Mouse (Mus musculus) bone marrow macrophage, adult 2 months (primary cell): ENCODE data around the gene Cnih3. TPM values are rescaled to one million over a fixed set of nuclear protein-coding genes. Genes with fewer than 3 reads are reported as not detected.

Source experiments
- H3K27ac ChIP-seq: 2 replicates; pipeline ENCODE4 v1.5.1; 2012; ENCODE audit warnings: low read depth, low read length; ENCODE audit not compliant: insufficient read depth
- H3K4me1 ChIP-seq: 2 replicates; pipeline ENCODE4 v1.6.1; 2012; ENCODE audit warnings: low read length; ENCODE audit not compliant: control insufficient read depth, insufficient read depth
- H3K4me3 ChIP-seq: 2 replicates; pipeline ENCODE4 v1.5.1; 2012; ENCODE audit warnings: mild to moderate bottlenecking, low read length, moderate library complexity; ENCODE audit not compliant: insufficient read depth
- CTCF ChIP-seq: IDR thresholded peaks from 2 replicates; pipeline ENCODE4 v1.5.1; 2012; ENCODE audit warnings: low read depth, mild to moderate bottlenecking, low read length, moderate library complexity
- POLR2A ChIP-seq: IDR thresholded peaks from 2 replicates; pipeline ENCODE4 v1.6.1; 2012; ENCODE audit warnings: mild to moderate bottlenecking, low read depth, low read length, borderline replicate concordance
- polyA plus RNA-seq: library from polyadenylated mRNA; stranded (reverse); fragments of >200 nt; gene quantifications from 2 replicates; pipeline ENCODE4 v1.2.4, GENCODE M21; 2012; ENCODE audit not compliant: missing spikeins, insufficient read depth, insufficient read length

Cnih3 gene
- polyA plus RNA-seq, 1 experiment: not detected

DNA sequence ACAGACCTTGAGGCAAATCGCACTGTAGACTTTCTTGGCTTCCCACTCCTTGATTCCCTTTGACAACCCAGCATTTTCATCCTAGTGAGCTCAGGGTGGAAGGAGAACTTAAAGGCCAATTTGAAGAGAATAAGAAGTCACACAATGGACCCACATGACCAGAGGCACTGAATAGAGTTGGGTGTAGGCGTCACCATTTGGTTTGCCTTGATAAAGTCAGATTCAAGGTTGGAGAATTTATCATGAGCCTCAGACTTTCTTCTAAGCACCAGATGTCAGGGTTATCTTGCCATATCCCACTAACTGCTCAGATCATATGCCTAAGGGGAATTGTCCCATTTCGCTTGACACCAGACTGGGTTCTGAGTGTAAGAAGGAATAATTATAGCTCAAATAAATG lies 29.3 kb upstream of the Cnih3 start:
- Histone ChIP-seq H3K27ac (no peak overlapping the region), H3K4me1 (peaks cover 8% of the 10 kb centered on the region), H3K4me3 (no peak overlapping the region)
- no peak for TF ChIP-seq CTCF
- TF ChIP-seq POLR2A: no peak

- Histone ChIP-seq H3K27ac (no peak overlapping the region), H3K4me1 (peaks cover 12% of the 10 kb centered on the region), H3K4me3 (no peak overlapping the region)
- TF ChIP-seq POLR2A (no peak), CTCF (no peak)
Observed at GRCm38 (mm10) chr1:181327137-181327536, 25.3 kb upstream of the Cnih3 start.

GRCm38 (mm10) chr1:181327636-181328420 lies 24.6 kb upstream of the Cnih3 start:
- H3K27ac ChIP-seq: no peak overlapping the region
- H3K4me3 ChIP-seq: no peak overlapping the region
- TF ChIP-seq CTCF (no peak), POLR2A (no peak)
- H3K4me1 ChIP-seq: peaks cover 18% of the 10 kb centered on the region

GRCm38 (mm10) chr1:181329110-181329509 lies 23.3 kb upstream of the Cnih3 start:
- TF ChIP-seq POLR2A: no peak
- no peak for TF ChIP-seq CTCF
- Histone ChIP-seq H3K27ac (no peak overlapping the region), H3K4me1 (peaks cover 18% of the 10 kb centered on the region), H3K4me3 (no peak overlapping the region)

DNA sequence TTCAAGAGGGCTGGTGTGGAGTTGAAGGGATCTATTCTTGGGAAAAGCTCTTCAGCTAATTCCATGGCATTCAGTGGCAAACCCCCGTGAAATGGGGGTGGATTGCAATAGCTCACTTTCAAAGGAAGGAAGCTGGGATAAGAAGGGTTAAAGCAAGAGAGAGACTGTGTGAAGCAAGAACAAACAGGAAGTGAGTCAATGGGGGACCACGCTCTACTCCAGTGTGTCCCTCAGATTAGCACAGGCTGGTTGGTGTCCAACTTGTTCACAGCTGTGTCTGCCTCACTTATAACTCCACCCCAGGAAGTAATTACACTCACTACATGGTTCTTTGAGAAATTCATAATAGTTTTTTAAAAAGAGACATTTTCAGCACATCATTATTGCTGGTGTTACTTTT lies 19.8 kb upstream of the Cnih3 start:
- Histone ChIP-seq H3K27ac (no peak overlapping the region), H3K4me1 (peaks cover 15% of the 10 kb centered on the region), H3K4me3 (no peak overlapping the region)
- TF ChIP-seq CTCF (no peak), POLR2A (no peak)

GRCm38 (mm10) chr1:181334329-181335018 lies 18.0 kb upstream of the Cnih3 start:
- Histone ChIP-seq H3K27ac (no peak overlapping the region), H3K4me3 (no peak overlapping the region), H3K4me1 (peaks cover 8% of the 10 kb centered on the region)
- no peak for TF ChIP-seq POLR2A
- TF ChIP-seq CTCF: no peak

DNA sequence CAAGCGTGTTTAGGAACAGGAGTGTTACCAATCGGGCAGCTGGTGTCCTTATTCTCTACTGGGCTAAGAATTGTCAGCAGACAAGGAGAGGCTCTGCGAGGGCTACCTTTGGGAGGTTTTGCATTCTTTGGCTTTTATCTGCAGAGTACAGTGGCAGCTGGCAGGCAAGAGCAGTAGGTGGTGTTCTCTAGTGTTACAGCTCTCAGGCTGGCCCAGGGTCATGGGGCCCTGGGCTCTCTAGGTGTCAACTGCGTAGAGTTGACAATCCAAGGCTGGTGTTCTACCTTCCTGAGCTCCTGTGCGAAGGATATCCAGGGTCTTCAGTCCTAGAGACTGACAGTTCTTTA lies 17.4 kb upstream of the Cnih3 start:
- no peak overlapping the region for H3K4me3 ChIP-seq
- peaks cover 8% of the 10 kb centered on the region for H3K4me1 ChIP-seq
- H3K27ac ChIP-seq: no peak overlapping the region
- TF ChIP-seq POLR2A: no peak

- H3K4me3 ChIP-seq: no peak overlapping the region
- TF ChIP-seq POLR2A: no peak
- TF ChIP-seq CTCF: no peak
- no peak overlapping the region for H3K27ac ChIP-seq
- H3K4me1 ChIP-seq: peaks cover 8% of the 10 kb centered on the region
Observed at GRCm38 (mm10) chr1:181335388-181335787, 17.0 kb upstream of the Cnih3 start.

GRCm38 (mm10) chr1:181336857-181337256 lies 15.6 kb upstream of the Cnih3 start:
- no peak overlapping the region for H3K27ac ChIP-seq

GRCm38 (mm10) chr1:181339106-181339505 lies 13.3 kb upstream of the Cnih3 start:
- Histone ChIP-seq H3K4me1 (no peaks in the 10 kb centered on the region), H3K27ac (no peak overlapping the region), H3K4me3 (no peak overlapping the region)
- TF ChIP-seq CTCF (no peak), POLR2A (no peak)

More at GRCm38 (mm10) chr1:181336857-181337256, 15.6 kb upstream of the Cnih3 start:
- Histone ChIP-seq H3K4me3 (no peak overlapping the region), H3K4me1 (peaks cover 8% of the 10 kb centered on the region)
- TF ChIP-seq POLR2A (no peak), CTCF (no peak)
